Mouse (Mus musculus): Measurements from ENCODE around the gene Cab39.
A peak's percentile ranks its signal among the peaks of the same experiment; 100 is the strongest.
"Not testable (repeated sequence)": the region's sequence is repeated elsewhere in the genome, so short reads cannot be mapped to it uniquely, and the experiment has no call there.

Cab39 gene

DNA sequence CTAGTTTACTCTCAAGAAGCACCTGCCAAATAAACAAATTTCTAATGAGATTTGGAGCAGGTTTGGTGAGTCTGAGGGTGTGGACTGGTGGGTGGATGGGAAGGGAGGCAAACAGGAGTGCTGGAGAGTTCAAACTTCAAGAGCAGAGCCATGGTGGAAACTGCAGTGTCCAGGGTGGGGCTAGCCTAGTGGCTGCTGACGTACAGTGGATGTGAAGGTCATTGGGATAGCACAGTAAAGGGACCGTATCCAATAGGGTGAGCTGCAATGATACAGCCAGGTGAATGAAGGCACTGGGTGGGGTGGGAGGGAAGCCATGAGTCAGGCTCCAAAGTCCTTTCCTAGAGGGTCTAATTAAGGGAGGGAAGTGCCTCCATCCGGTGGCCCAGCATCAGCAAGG lies 2.7 kb upstream of the Cab39 start:
- DNase-seq (ENCODE audit: low read depth, low spot score) = no peak

DNA sequence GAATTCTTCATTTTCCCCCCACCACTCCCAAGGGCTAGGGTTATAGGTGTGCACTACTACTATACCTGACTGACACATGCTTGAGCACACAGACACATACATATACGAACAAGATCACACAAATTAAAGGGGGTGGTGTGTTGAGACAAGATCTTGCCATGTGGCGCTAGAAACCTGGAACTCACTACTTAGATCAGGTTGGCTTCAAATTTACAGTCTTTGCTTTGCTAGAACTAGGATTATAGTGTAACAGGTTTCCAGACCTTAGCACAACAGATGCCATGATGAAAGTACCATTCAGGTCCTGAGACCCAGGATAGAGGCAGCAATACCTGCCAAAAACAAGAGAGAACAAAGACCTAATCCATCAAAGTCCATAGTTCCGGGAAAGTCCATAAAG lies 1.8 kb upstream of the Cab39 start:
- no peak for DNase-seq (ENCODE audit: low read depth, low spot score)

DNA sequence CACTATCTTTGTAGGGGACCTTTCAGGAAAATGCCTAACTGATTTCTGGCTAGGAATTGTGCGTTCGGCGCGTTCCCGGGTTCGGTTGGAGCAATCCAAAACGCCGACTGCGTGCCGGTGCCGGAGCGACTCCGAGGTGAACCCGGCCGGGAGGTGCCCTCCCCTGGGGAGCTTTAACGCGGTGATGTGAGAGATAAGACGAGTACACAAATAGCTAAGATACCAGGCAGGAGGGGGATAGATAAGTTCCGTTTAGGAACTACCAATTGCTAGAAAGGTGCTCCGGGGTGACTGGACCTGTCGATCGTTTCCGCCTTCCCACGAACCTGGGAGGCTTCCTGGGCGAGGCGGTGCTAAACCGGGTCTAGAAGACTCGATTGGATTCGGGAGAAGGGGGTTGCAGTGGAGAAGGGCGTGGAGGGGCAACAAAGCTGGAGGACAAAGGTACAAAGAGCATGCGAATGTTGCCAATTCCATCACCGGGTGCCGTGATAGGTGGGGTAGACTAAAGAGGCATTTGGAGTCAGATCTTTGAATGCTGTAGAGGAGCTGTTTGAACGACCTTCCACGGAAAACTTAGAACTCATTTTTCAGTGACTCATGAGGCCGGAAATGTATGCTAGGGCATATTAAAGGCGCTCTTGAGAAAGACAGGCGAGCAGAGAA lies 998 bp downstream of the Cab39 start:
- DNase-seq (ENCODE audit: low read depth, low spot score) = peak; percentile 54

DNA sequence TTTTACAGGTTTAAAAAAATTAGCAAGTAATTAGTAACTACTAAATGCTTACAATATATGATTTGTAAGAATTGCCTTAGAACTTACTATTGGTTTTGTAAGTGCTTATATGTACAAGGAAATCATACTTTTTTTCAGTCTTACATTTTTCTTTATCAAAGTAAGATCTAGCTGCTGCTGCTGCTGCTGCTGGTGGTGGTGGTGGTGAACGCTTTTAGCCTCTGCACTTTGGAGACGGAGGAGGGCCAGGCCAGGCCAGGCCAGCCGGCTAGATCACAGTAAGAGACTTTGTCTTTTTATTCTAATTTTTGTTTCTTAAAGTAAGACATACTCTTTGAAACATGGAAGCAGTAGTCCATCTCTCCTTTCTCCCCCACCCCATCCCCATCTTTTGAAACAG lies 2.0 kb downstream of the Cab39 start:
- no peak for DNase-seq (ENCODE audit: low read depth, low spot score)

DNA sequence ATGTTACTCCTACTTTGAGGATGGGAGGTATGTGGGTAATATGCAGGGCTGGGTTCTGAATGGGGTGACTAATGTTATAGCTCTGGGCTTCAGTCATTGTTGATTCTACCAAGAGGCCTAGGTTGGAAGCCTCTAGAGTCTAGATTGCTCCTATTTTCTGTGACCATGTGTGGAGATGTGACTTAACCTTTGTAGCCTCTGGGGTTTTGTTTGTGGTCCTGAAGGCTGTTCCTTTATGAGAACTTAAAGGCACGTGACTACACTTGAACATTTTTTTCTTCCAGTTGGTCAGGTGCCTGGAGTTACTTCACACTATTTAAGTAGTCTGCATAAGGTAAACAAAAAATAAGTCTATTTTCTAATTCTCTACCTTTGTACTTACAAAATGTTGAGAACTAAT lies 6.5 kb downstream of the Cab39 start:
- DNase-seq (ENCODE audit: low read depth, low spot score) = no peak

DNA sequence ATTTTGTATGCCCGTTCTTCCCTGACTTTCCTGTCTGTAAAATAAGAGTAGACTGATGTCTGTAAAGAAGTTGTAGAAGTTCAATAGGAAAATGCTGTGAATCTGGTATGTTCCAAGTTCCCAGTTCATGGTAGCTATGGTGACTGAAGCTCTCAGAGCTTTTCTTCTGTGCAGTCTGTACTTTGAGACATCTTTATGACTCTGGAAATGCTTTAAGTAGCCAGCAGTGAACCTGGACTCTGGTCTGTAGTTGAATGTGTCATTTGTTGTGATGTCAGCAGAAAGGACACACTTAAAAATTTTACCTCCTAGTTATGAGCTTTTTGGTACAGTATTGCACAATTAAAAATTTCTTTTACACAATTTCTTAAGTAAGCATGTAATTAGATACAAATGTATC lies 9.3 kb downstream of the Cab39 start:
- no peak for DNase-seq (ENCODE audit: low read depth, low spot score)

DNA sequence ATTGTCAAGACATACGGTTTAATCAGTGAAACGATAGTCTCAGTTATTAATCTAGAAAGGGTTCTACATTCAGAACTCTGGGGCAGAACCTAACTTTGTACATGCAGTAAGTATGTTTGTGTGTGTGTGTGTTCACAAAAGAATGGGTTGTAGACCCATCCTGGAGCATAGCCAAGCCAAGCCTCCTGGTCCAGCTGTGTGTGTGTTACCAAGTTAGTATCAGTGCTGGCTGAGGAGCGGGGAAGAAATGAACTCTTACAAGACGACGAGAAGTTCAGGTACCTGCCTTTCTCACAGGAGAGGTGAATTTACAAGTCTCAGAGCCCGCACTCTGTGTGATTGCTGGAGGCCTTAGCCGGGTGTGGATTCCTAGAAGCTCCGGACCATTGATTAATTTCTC lies 11.3 kb downstream of the Cab39 start:
- DNase-seq (ENCODE audit: low read depth, low spot score) = no peak

DNA sequence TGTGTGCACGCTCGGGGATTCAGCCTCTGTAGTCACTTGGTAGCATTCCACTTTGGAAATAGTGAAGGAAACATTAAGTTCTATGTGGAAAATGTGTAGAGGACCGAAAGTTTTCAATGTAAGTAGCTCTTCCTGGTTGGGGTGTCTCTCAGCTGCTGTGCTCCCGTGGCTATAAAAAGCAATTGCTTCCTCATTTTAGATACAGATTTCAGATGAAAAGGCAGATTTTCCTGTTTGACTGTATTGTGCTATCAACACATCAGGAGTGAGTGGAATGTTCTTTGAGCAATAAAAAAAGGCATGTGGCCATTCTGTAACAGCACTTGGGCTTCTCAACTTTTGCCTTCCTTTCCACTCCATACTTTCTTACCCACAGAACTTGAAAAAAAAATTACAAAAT lies 16.0 kb downstream of the Cab39 start:
- no peak for DNase-seq (ENCODE audit: low read depth, low spot score)

DNA sequence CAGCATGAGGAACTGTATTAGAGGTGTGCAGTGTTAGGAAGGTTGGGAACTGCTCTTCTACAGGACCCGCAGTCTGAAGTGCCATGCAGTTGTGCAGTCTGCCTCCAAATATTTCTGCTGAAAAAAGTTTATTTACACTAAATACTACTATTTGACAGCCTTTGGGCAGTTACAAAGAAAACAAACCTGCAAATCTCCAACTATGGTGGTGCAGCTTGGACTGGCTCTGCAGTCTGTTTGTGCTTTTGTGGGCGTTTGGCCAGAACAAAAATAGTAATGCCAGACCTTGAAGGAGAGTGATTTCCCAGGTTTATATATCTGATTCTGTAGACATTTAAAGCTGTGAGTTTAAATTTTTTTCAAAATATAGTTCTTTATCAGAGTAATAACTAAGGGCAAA lies 17.1 kb downstream of the Cab39 start:
- DNase-seq (ENCODE audit: low read depth, low spot score) = no peak

DNA sequence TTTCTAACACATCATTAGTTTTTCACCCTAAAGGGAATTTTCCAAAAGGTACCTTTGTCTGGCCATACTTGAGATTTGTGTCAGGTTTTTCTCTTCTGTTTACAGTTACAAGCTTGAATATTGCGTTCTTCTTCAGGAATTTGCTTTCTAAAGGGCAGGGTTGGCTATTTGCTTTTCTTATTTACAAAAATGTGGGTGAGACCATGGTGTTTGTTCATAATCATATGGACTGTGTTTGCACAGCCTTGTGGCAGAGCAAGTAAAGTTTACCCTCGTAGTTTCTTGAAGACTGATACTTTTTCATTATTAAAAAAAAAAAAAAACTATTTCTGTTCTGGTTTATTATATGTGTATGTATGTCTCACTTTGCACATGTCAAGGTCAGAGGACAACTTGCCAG lies 17.5 kb downstream of the Cab39 start:
- DNase-seq (ENCODE audit: low read depth, low spot score) = no peak

DNA sequence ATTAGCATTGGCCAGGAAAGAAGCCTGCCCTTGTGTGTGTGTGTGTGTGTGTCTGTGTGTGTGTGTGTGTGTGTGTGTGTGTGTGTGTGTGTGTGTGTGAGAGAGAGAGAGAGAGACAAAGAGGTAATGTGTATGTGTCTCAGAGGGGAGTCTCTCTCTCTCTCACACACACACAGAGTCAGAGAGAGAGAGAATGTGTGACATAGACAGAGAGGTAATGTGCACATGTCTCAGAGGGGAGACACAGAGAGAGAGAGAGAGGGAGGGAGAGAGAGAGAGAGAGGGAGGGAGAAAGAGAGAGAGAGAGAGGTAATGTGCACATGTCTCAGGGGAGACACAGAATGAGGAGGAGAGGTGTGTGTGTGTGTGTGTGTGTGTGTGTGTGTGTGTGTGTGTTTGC lies 21.0 kb downstream of the Cab39 start:
- DNase-seq (ENCODE audit: low read depth, low spot score) = not testable (repeated sequence)

DNA sequence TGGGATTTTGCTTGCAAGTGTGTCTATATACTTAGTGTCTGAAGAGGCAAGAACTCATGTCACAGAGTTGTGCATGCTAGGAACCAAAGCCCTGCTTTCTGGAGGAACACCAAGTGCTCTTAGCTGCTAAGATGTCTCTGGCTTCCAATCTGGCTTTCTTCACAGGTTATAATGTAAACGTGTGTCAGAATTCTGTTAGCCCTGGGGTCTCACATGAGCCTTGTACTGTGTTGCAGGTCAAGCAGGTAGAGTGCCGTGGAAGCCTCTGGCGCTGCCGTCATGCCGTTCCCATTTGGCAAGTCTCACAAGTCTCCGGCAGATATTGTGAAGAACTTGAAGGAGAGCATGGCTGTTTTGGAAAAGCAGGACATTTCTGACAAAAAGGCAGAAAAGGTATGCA lies 24.9 kb downstream of the Cab39 start:
- DNase-seq (ENCODE audit: low read depth, low spot score) = no peak

DNA sequence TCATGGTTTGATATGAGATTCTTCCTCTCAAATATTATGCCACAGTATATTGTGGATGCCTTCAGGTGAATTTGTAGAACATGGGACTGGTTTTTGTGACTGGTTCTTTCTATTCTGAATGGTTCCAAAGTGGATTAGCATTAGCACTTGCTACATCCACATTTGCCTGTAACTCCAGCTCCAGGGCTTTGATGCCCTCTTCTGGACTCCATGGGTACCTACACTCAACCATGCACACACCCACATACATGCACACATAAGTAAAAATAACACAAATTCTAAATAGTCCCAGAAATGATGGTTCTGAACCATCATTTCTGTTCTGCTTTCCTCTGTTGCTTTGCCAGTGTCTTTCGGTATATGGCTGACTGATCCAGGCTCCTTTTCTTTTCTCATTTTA lies 26.5 kb downstream of the Cab39 start:
- no peak for DNase-seq (ENCODE audit: low read depth, low spot score)

DNA sequence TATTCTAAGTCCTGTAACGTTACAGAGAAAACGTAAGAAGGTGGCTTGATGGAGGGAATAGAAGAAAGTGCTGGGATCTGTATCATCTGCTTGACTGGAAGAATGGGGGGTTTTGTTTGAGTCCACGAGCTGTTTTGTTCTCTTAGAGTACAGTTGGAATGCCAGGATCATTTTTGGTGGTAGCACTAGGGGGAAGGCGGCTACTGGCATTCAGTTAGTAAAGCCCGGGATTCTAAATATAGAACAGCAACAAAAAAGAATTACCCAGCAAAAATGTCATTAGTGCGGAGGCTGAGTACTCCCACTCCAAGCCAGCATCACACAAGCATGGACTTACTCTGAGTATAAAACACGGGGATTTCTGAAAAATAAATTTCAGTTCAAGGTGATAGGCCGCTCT lies 29.0 kb downstream of the Cab39 start:
- no peak for DNase-seq (ENCODE audit: low read depth, low spot score)

DNA sequence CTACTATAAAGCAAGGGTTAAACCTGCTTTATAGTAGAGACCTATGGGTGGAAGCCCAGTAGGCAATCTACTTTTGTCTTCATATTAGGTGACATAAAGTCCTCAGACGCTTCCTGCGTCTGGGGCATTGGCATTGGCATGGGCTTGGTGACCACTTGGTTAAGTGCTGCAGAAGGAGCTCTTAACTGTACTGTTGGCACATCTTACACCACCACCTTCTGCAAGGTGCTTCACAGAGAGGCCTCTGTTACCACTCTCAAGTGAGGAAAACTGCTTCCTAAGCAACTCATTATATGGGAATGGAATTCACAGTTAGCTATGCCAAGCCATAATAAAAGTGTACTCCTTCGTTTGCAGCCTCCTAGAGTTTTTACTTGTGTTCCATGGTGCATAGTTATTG lies 31.7 kb downstream of the Cab39 start:
- DNase-seq (ENCODE audit: low read depth, low spot score) = no peak

DNA sequence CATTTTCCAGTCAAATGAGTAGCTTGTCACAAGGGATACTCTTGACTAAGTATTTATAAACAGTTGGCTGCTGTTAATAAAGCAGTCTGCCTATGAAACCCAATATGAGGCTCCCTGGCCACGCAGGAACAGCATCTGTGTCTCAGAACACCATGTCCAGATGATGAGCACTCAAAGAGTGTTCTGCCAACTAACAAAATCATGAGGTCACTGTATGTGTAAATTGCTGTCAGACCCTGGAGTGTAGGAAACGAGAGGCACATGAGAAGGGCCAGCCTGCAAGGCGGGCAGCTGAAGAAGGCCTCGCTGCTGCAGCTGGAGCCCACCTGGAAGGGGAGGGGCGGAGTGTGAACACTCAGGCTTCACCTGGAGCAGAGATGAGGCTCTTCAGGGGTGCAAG lies 33.9 kb downstream of the Cab39 start:
- DNase-seq (ENCODE audit: low read depth, low spot score) = no peak

DNA sequence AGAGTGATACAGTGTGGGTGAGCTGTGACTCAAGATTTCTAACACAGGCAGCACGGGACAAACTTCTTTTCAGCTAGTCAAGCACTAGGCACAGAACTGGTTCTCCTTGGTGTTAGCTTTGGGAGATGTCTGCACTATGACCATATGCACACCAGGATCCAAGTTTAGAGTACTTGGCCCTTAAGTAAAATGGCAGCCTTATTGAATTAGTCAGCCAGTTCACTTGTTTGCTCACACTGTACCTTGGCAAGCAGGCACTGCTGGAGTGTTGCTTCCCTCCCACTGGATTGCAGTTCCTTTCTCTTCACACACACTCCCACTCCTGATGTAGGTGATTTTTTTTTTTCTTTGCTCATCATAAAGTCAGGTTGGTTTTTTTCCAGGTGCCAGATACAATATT lies 35.8 kb downstream of the Cab39 start:
- DNase-seq (ENCODE audit: low read depth, low spot score) = no peak

DNA sequence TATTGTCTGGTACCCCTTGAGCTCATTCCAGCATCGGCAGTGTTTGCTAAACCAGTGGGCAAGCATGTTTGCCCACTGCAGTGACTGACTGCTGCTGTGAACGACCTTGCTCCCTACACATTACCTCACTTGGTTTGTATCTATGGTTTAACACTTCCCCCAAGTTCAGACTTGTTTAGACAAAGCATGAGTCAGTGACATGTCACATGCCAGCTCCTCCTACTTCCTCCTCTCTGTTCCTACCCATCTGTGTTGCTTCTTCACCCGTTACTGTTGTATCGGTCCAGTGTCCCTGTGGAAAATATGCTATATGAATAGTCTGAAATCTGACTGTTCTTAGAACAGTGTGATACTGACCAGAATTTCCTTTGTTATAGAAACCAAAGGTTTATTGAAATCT lies 44.8 kb downstream of the Cab39 start:
- no peak for DNase-seq (ENCODE audit: low read depth, low spot score)

DNA sequence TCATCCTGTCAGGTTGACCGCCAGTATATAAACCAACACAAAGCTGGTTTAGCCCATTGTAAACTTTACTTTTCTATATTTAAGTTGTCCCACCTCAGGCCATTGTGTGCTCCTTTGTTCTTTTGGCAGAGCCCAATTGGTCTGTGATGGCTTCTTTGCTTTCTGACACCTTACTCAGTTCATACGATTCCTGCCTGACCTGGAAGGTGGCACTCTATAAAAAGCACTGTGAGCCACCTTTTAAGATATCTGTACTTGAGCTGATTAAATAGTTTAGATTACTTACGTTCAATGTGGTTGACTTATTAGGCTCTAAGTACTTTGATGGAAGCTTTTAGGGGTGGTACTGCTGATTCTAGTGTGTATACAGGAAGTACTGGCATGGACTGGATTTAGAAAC lies 46.1 kb downstream of the Cab39 start:
- no peak for DNase-seq (ENCODE audit: low read depth, low spot score)

DNA sequence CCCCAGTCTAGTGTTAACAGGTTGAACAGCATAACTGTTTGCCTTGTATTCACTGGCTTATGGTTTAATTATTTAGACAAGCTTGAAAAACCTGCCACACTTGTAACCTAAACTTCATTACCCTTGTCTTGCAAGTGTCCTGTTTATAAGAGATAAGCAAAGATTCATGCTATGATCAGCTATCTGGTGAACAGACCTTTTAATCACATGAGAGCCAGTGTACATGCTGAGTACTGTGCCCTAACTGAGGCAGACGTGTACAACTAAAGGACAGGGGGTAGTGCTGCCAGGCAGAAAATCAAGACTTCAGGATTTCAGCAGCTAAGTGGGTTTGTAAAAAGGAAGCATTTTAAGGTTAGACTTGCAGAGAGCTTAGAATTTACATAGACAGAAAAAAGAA lies 46.5 kb downstream of the Cab39 start:
- no peak for DNase-seq (ENCODE audit: low read depth, low spot score)

DNA sequence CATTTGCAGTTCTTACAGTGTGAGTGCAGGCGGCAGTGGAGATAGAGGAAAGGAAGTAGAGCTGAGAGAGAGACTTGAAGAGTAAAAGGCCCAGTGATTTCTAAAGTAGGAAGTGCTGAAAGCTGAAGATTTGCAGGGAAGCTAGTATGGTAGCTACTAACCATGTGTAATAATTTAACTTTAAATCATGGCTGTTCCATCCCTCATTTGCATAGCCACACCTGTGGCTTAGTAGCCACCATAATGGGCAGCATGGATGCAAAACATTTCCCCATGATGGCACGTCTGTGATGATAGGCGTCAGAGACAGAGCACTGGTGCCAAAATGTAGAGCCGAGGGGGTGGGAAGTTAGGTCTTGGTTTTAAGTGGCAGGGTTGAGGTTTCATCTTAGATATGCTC lies 47.2 kb downstream of the Cab39 start:
- DNase-seq (ENCODE audit: low read depth, low spot score) = no peak

DNA sequence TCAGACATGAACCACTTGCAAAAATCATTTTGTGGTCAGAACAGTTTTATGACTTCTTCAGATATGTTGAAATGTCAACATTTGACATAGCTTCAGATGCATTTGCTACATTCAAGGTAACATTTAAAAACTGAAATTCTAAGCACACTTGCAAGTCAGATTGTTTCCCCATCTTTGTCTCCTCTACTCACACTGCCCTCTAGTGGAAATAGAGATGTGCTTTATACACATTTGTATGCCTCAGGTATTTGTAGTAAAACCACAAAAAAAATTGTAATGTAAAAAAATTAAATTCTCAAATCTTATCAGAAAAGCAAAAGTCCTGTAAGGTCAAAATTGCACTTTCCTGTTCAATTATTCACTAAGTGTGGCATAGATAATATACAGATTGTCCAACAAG lies 49.0 kb downstream of the Cab39 start:
- no peak for DNase-seq (ENCODE audit: low read depth, low spot score)

DNA sequence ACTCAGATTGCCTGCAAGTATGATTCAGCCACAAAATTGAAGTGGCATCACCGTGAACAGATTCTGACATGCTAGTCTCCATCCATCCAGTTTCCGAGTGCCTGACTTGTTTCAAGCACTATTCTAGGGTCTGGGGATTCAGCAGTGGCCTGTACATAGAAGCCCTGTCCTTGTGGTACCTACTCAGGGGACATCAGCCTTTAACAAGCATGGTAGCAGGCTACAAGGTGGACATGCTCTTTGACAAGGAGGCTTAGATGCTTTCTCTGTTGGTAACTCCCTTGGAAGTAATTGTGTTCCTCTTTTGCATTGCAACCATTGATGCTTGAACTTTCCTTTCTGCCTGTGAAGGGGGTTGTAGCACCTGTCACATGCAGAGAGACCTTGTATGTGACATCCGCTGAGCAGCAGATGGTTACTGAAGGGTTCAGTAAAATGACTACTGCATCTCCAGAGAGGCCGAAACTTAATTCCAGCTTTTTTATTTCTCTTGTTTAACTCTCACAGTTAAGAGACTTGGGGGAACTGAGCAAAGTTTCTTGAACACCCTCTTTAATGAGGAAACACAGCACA lies 50.1 kb downstream of the Cab39 start:
- no peak for DNase-seq (ENCODE audit: low read depth, low spot score)

DNA sequence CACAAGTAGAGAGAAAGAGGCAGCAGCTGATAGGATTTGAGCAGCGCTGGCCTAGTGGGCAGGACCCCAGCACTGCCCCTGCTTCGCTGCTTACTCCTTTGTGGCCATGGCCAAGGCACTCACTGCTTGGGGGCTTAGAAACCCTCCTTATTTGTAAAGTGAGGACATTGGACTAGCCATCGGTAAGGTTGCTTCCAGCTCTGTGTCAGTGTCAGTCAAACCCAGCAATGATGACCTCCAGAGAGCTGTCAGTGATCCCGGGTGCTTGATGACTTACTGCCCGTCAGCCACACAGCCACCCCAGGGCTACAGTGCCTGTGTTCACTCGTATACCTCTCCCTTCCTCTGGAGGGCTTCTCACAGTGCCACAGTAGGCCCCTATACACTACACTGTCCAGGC lies 51.7 kb downstream of the Cab39 start:
- no peak for DNase-seq (ENCODE audit: low read depth, low spot score)

Measured in mesoderm, embryonic 11.5 days (tissue).